Mouse (Mus musculus) bone marrow, adult 2 months (tissue): ENCODE measurements around the gene Olfr286. TPM values are rescaled to one million over a fixed set of nuclear protein-coding genes. Genes with fewer than 3 reads are reported as not detected.

Experiments
- H3K27ac ChIP-seq: fragments of 200-500 bp; 2 replicates; pipeline ENCODE4 v1.5.1; 2012; ENCODE audit warnings: low read depth, mild to moderate bottlenecking, control low read depth, inconsistent platforms, low read length; ENCODE audit not compliant: control insufficient read depth, poor library complexity, insufficient read depth
- H3K4me1 ChIP-seq: fragments of 200-500 bp; 2 replicates; pipeline ENCODE4 v1.6.1; 2011; ENCODE audit warnings: low read length; ENCODE audit not compliant: control insufficient read depth, insufficient read depth
- H3K4me3 ChIP-seq: fragments of 200-500 bp; replicated peaks from 2 replicates; pipeline ENCODE3; 2011; ENCODE audit warnings: mild to moderate bottlenecking, low read depth, low read length, control low read depth; ENCODE audit not compliant: control insufficient read depth
- CTCF ChIP-seq: fragments of 200-500 bp; IDR thresholded peaks from 2 replicates; pipeline ENCODE4 v1.5.1; 2011; ENCODE audit warnings: low read length, control low read depth; ENCODE audit not compliant: control insufficient read depth, insufficient read depth
- POLR2A ChIP-seq: fragments of 200-500 bp; IDR thresholded peaks from 2 replicates; pipeline ENCODE4 v1.6.1; 2011; ENCODE audit warnings: low read depth, mild to moderate bottlenecking, control low read depth, low read length, borderline replicate concordance; ENCODE audit not compliant: control insufficient read depth
- WGBS: fragments of 180-500 bp; shearing (Covaris S2); methylation state at CpG from one replicate; pipeline ENCODE4 v1.1.7; 2018; 5-methylcytosine and 5-hydroxymethylcytosine counted together
- polyA plus RNA-seq: library from polyadenylated mRNA; stranded (reverse); fragments of >200 nt; gene quantifications from 2 replicates; pipeline ENCODE4 v1.2.4, GENCODE M21; 2011; ENCODE audit warnings: low replicate concordance; ENCODE audit not compliant: missing spikeins, insufficient read depth, insufficient read length

Olfr286 gene
- polyA plus RNA-seq, 1 experiment = not detected

DNA sequence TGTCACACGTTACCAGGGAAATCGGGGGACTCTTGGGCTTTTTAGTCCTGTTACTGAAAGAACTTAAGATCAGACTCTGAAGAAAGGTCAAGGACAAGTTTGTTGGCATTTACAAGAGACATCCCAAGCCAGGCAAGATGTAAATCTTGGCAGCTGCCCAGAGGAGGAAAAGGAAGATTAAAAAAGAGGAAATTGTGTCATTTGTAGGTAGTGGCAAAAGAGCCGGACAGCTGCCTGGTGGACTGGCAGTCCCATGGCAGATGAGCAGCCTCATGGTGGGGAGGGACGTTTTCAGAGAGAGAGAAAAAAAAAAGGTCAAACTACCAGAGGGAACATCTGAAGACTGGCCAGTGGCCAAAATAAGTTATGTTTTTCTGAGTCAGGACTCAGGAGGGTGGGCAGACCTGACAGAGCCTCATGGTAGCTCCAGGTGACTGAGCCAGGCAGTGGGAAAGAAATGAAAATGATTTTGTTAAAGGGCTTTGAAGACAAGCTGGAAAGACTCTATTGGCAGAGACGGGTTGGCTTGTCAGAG, 20.8 kb downstream of the Olfr286 start:
- TF ChIP-seq CTCF = no peak
- TF ChIP-seq POLR2A = no peak
- no peak overlapping the region for H3K27ac ChIP-seq
- WGBS = 50% methylated on average over 5 of the region's 5 CpGs
- no peaks in the 10 kb centered on the region; the same call in 1 of the 2 replicates for H3K4me1 ChIP-seq
- no peak overlapping the region for H3K4me3 ChIP-seq

GRCm38 (mm10) chr15:98209676-98210075, 24.6 kb downstream of the Olfr286 start:
- TF ChIP-seq POLR2A (no peak), CTCF (no peak)
- Histone ChIP-seq H3K4me1 (no peaks in the 10 kb centered on the region; the same call in 1 of the 2 replicates), H3K4me3 (no peak overlapping the region), H3K27ac (no peak overlapping the region)
- WGBS = 62% methylated on average over 7 of the region's 7 CpGs

- 69% methylated on average over 3 of the region's 3 CpGs for WGBS
- Histone ChIP-seq H3K4me3 (no peak within 1 kb of the TSS), H3K4me1 (no peaks in the 10 kb centered on the region; the same call in 1 of the 2 replicates), H3K27ac (no peak within 1 kb of the TSS)
- TF ChIP-seq CTCF (no peak), POLR2A (no peak)
These were observed 38.8 kb downstream of the Olfr286 start, which contains the start of gene Olfr288 for GRCm38 (mm10) chr15:98195442-98195841. Olfr288 (minus strand) TSS chr15:98195542.

DNA sequence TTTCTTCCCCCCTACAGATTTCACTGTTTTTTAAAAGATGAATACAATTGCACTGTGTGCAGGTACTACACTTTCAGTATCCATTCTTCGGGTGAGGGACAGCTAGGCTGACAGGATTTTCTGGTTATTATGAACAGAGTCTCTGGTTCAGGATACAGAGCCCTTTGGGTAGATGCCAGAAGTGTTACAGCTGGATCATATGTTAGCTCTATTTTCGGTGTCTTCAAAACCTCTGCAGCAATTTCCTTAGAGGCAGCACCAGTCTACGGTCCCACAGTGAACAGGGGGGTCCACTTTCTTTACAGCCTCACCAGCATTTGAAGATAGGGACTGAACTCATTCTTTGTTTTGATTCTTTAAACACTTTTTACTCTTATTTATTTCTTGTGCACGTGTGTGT, 49.8 kb downstream of the Olfr286 start:
- WGBS = 46% methylated on average over 4 of the region's 4 CpGs
- Histone ChIP-seq H3K27ac (no peak overlapping the region), H3K4me3 (no peak overlapping the region), H3K4me1 (no peaks in the 10 kb centered on the region)
- TF ChIP-seq CTCF = no peak
- no peak for TF ChIP-seq POLR2A

- no peak overlapping the region for H3K27ac ChIP-seq
- TF ChIP-seq CTCF (no peak), POLR2A (no peak)
- no peaks in the 10 kb centered on the region for H3K4me1 ChIP-seq
- H3K4me3 ChIP-seq = no peak overlapping the region
- 74% methylated on average over 12 of the region's 12 CpGs for WGBS
These were observed 52.2 kb downstream of the Olfr286 start for GRCm38 (mm10) chr15:98181856-98182570.

DNA sequence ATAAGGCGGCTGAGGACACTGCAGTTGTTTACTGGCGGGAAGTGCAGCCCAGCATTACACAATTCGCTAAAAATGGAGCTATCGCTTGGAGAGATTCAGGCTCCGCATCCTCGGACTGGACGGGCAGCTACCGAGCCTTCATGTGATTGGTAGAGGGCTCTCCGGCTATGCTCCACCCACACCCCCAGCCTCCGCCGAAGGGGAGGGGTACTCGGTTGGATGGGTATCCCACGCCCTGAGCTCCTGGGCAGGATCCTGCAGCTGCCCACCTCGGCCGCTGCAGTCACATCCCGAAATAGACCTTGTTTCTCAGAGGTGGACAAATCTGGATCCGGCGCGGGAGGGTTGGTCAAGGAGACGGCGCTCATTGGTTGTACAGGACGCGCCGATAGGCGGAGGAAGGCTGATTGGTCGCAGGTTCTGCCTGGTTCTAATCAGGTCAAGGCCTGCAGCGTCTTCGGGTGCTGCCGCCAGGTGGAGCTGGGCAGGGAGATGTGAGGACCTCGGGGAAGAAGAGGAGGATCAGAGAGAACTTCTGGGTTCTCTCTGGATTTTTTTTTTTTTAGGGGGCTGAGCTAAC, 53.0 kb downstream of the Olfr286 start:
- Histone ChIP-seq H3K27ac (no peak overlapping the region), H3K4me1 (no peaks in the 10 kb centered on the region), H3K4me3 (peak overlapping the region; percentile 55)
- WGBS = under 1% methylated on average over 30 of the region's 30 CpGs
- TF ChIP-seq POLR2A = no peak
- peak; percentile 67 for TF ChIP-seq CTCF

DNA sequence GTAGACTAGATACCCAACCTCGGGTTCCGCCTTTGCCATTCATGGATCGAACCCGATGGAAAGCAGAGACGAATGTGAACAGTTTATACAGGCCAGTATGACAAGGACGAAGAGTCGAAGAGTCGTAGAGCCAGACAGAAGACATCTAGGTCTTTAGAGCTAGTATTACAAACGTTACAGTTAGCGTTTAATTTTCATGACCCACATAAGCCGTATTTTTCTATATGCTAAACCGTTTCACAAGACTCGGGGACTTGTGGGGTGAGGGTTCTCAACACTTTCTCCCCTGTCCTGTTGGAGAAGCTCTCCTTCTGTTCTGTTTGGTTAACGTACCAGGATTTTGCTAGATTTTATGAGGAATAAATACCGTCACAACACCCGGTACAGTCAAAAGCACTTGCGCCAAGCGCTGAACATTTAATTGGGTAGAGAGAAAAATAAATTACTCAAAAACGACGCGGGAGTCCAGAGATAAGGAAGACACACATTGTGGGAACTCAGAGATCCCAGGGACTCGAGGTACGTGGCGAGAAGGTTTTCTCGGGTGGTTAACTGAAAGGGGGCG, 53.6 kb downstream of the Olfr286 start:
- H3K27ac ChIP-seq = no peak overlapping the region
- TF ChIP-seq CTCF (no peak), POLR2A (no peak)

DNA sequence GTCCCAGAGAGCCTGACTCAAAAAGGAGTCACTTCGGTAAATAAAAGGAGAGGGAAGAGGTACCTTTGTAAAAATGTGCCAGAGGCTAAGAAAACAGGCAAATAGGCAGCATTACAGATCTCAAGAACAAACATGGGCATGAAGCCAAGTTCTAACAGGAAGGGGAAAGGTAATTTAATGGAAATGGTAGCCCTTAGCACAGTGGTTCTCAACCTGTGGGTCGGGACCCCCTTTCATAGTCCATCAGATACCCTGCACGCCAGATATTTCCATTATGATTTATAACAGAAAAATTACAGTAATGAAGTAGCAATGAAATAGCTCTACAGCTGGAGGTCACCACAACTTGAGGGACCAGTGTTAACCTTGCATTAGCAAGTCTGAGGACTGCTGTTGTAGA, 56.9 kb downstream of the Olfr286 start:
- H3K27ac ChIP-seq = no peak overlapping the region
- no peak for TF ChIP-seq CTCF
- TF ChIP-seq POLR2A = no peak
- no peaks in the 10 kb centered on the region for H3K4me1 ChIP-seq
- no peak overlapping the region for H3K4me3 ChIP-seq
- 65% methylated on average over 3 of the region's 3 CpGs for WGBS

More for the DNA sequence above, 53.6 kb downstream of the Olfr286 start:
- WGBS = 12% methylated on average over 26 of the region's 26 CpGs
- Histone ChIP-seq H3K4me3 (no peak overlapping the region), H3K4me1 (no peaks in the 10 kb centered on the region)

Other genes starting within 250 kb of the Olfr286 start
- gene Col2a1, start 229.8 kb downstream of the Olfr286 start, polyA plus RNA-seq = 0.52 TPM in 1 of 2 replicates, not detected in the other
- gene Pfkm, start 141.9 kb downstream of the Olfr286 start, polyA plus RNA-seq = 22.9 and 23.0 TPM in 2 replicates
- 23.1 and 27.6 TPM in 2 replicates for gene Senp1, start 140.7 kb downstream of the Olfr286 start, polyA plus RNA-seq
- gene Asb8, start 68.8 kb downstream of the Olfr286 start, polyA plus RNA-seq = 9.1 and 12.2 TPM in 2 replicates
- gene Ccdc184, start 67.3 kb downstream of the Olfr286 start, polyA plus RNA-seq = 0.43 and 1.2 TPM in 2 replicates
- not detected in 2 replicates for gene Olfr288, start 38.9 kb downstream of the Olfr286 start, polyA plus RNA-seq
- gene Gm44579, start 13.5 kb downstream of the Olfr286 start, polyA plus RNA-seq = not detected in 2 replicates
- not detected in 2 replicates for gene Olfr287, start 13.4 kb downstream of the Olfr286 start, polyA plus RNA-seq
- gene H1fnt, start 22.8 kb upstream of the Olfr286 start, polyA plus RNA-seq = not detected in 2 replicates
- gene Zfp641, start 61.7 kb upstream of the Olfr286 start, polyA plus RNA-seq = not detected in 2 replicates
- not detected in 2 replicates for gene Olfr285, start 82.9 kb upstream of the Olfr286 start, polyA plus RNA-seq
- gene Olfr284, start 106.5 kb upstream of the Olfr286 start, polyA plus RNA-seq = not detected in 2 replicates
- gene Olfr283, start 146.5 kb upstream of the Olfr286 start, polyA plus RNA-seq = not detected in 2 replicates
- not detected in 2 replicates for gene Olfr282, start 196.8 kb upstream of the Olfr286 start, polyA plus RNA-seq
- gene Olfr281, start 218.1 kb upstream of the Olfr286 start, polyA plus RNA-seq = 0.22 TPM in 1 of 2 replicates, not detected in the other
- not detected in 2 replicates for gene OR5BS1P, start 235.4 kb upstream of the Olfr286 start, polyA plus RNA-seq
- not detected in 2 replicates for gene Lalba, start 248.3 kb upstream of the Olfr286 start, polyA plus RNA-seq